Mouse (Mus musculus): ENCODE results near the gene Zfp316.

DNA sequence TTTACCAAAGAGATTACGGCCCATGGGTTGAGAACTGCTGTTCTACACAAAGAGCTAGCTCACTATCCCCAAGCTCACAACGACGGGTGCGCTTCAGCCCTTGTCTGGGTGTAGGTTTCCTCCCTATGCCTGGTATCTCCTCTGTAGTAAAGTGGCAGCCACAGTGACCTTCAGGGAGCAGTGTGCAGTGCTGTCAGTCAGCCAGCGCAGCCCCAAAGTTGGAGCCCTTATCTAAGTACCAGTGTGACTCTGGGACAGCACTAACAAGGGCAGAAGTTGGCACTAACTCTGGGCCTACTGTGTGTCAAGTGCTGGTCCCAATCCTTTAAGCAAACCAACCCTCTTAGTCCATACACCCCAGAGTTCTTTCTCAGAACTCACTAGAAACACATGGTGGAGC, 39.0 kb upstream of the Zfp316 start:
- no peak for TF ChIP-seq POLR2A (IDR thresholded peaks at IDR 0.05; ENCODE audit: borderline replicate concordance, extremely low read depth, low read depth, low read length)
- TF ChIP-seq CTCF (IDR thresholded peaks at IDR 0.05; ENCODE audit: insufficient read depth, low read length): no peak

Data from lung, adult 2 months (tissue).